Mouse (Mus musculus) E14TG2a.4 (cell line): ENCODE results near the gene Ppp1r1c.
A peak's percentile ranks its signal among the peaks of the same experiment; 100 is the strongest.

Source experiments
- H3K27me3 ChIP-seq: 2 replicates; pipeline ENCODE4 v1.6.1; 2014; ENCODE audit warnings: low read length, control low read depth; ENCODE audit not compliant: insufficient read depth
- H3K36me3 ChIP-seq: 2 replicates; pipeline ENCODE4 v1.6.1; 2014; ENCODE audit warnings: low read length, control low read depth; ENCODE audit not compliant: insufficient read depth
- H3K4me1 ChIP-seq: replicated peaks from 2 replicates; pipeline ENCODE4 v1.6.1; 2014; ENCODE audit warnings: low read depth, low read length, control low read depth
- H3K4me3 ChIP-seq: replicated peaks from 2 replicates; pipeline ENCODE4 v1.5.1; 2014; ENCODE audit warnings: mild to moderate bottlenecking, low read length
- H3K9me3 ChIP-seq: 2 replicates; pipeline ENCODE4 v1.6.1; 2014; ENCODE audit warnings: low read length, control low read depth
- CTCF ChIP-seq: conservative IDR thresholded peaks from 2 replicates; pipeline ENCODE4 v1.5.1; 2014; ENCODE audit warnings: low read length
- NANOG ChIP-seq: IDR thresholded peaks from 2 replicates; pipeline ENCODE4 v1.6.1; 2014; ENCODE audit warnings: borderline replicate concordance, low read length, mixed read lengths
- POU5F1 ChIP-seq: IDR thresholded peaks from 2 replicates; pipeline ENCODE4 v1.6.1; 2014; ENCODE audit warnings: low read length, borderline replicate concordance

Gene Ppp1r1c

DNA sequence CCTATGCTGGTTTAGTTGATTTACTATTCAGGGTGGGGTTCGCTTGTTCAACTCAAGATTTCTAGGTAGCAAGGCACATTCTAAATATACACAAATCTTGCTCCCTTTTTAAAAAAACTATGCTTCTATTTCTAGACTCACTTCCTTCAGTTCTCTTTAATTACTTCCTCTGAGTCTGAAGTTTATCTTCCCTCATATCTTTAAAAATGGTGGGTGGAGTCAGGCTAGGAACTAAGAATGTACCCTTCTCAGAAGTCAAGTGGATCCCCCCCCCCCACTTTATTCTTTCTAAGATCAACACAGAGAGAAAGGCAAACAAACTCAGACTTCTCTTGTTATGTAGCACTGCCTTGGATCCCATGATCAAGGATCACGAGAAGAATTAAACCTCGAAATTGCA, 57.5 kb downstream of the Ppp1r1c start:
- no peaks in the 10 kb centered on the region for H3K4me1 ChIP-seq
- no peak for TF ChIP-seq CTCF
- H3K27me3 ChIP-seq: no peaks in the 10 kb centered on the region
- no peaks in the 10 kb centered on the region for H3K36me3 ChIP-seq
- H3K4me3 ChIP-seq: no peak overlapping the region
- H3K9me3 ChIP-seq: no peaks in the 10 kb centered on the region

DNA sequence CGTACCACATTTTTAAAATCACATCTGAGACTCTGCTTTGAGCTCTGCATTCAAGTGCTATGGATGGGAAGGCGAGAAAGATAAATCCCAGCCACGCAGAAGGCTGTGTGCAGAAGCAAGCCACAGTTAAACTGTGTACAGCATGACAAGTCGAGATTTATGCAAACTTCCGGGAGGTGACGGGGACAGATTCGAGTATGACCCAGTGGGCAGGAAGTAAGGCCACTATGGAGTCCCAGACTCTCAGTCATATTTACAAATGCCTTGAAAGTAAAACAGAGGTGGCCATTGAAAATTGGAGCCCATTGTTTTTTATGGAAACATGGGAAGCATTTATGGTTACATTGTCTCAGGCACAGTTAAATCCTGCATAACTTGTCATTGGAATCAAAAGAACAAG, 58.1 kb downstream of the Ppp1r1c start:
- no peak overlapping the region for H3K4me3 ChIP-seq
- no peaks in the 10 kb centered on the region for H3K36me3 ChIP-seq
- H3K9me3 ChIP-seq: no peaks in the 10 kb centered on the region
- no peaks in the 10 kb centered on the region for H3K4me1 ChIP-seq
- TF ChIP-seq POU5F1: no peak
- TF ChIP-seq NANOG: no peak
- no peak for TF ChIP-seq CTCF
- H3K27me3 ChIP-seq: no peaks in the 10 kb centered on the region

DNA sequence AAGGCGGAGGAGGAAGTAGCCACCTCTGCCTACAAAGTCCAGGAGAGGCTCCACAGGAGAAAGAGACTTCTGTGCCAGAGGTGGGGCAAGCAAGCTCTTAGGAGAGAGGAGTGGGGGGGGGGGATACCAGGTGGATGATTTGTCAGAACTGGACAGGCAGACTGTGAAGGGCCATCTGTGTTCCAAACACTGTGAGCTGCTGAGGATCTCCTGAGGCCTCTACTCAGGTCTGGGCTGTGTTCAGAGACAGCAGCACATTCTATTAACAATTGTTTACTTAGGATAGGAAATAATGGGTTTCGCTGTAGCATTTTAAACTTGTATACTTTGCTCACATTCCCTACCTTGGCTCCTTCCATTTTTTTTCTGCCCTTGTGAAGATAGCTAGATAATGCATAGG, 61.0 kb downstream of the Ppp1r1c start:
- H3K36me3 ChIP-seq: no peaks in the 10 kb centered on the region
- TF ChIP-seq CTCF (no peak), POU5F1 (no peak), NANOG (no peak)
- H3K4me1 ChIP-seq: no peaks in the 10 kb centered on the region
- H3K9me3 ChIP-seq: no peaks in the 10 kb centered on the region
- H3K27me3 ChIP-seq: no peaks in the 10 kb centered on the region
- no peak overlapping the region for H3K4me3 ChIP-seq

DNA sequence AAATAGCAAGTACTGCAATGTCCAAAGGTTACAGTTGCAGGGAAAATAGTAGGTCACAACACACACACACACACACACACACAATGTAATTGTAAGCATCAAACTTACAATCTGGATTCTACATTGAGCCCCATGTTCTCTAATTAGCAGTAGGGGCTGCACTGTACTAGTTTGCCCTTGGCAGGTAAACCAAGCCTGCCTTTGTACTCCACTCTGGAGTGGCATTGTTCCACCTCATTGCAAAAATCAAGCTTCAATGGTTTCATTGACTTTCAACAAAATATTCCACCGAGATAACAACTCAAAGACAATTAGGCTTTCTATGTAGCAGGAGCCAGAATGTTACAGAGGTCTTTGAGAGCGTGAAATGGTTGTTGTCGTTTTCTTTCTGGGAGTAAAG, 62.7 kb downstream of the Ppp1r1c start:
- H3K36me3 ChIP-seq: no peaks in the 10 kb centered on the region
- H3K27me3 ChIP-seq: no peaks in the 10 kb centered on the region
- no peak overlapping the region for H3K4me3 ChIP-seq
- H3K4me1 ChIP-seq: no peaks in the 10 kb centered on the region
- H3K9me3 ChIP-seq: no peaks in the 10 kb centered on the region
- TF ChIP-seq NANOG: no peak
- TF ChIP-seq CTCF: no peak
- TF ChIP-seq POU5F1: no peak

DNA sequence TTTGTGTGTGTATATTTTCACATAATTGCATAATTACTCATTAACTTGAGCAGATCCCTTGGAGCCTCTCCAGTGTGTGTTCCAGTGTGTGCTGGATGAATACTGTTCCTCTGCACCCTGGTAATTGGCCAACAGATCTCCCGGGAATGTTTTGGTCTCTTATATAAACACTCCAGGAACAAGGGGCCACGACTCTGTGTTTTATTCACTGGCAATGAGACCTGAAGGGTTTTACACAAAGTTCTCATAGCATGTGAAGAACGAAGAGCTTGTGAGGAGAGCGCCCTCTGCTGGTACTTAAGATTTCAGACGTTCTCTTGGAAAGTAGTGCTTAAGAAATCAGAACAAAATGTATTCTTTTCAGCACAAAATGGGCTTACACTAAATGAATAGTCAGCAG, 66.8 kb downstream of the Ppp1r1c start:
- Histone ChIP-seq H3K36me3 (no peaks in the 10 kb centered on the region), H3K4me3 (no peak overlapping the region), H3K4me1 (no peaks in the 10 kb centered on the region), H3K9me3 (no peaks in the 10 kb centered on the region), H3K27me3 (no peaks in the 10 kb centered on the region)
- TF ChIP-seq CTCF: peak; percentile 70
- TF ChIP-seq POU5F1: no peak
- no peak for TF ChIP-seq NANOG

DNA sequence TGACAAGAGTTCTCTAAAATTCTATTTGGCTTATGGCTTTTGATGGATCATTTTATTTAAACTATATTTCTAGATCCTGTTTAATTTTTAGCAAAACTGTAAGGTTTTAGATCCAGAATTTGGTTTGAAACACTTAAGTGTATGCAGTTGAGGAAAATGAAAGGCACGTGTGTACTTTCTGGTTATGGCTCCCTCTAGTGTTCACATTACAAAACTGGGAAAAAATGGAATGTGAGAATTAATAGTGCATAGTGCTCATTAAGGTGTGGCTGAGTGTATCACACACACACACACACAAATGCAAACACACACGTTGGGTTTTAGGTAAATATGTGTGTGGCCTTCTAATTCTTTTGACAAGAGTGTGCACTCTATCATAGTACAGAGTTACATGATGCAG, 70.2 kb downstream of the Ppp1r1c start:
- no peaks in the 10 kb centered on the region for H3K36me3 ChIP-seq
- no peaks in the 10 kb centered on the region for H3K27me3 ChIP-seq
- no peaks in the 10 kb centered on the region for H3K4me1 ChIP-seq
- H3K9me3 ChIP-seq: no peaks in the 10 kb centered on the region
- H3K4me3 ChIP-seq: no peak overlapping the region
- TF ChIP-seq POU5F1: no peak
- no peak for TF ChIP-seq NANOG
- TF ChIP-seq CTCF: peak; percentile 49

DNA sequence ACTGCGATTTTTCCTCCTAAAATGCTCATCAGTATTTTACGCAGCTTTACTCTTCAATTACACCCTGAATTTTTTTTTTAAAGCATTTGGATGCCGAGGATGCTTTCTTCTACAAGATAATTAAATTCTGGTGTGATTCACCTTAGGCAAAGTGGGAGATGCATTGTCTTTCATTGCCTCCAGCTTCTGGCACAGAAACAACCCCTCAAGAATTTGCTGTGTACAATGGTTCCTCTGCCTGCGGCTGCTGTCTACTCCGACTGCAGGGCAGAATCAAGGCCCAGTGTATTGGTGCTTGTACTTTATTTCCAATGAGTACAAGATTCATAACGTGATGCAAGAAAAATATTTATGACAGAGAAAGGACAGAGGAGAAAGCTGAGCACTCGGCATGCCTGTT, 73.2 kb downstream of the Ppp1r1c start:
- H3K4me3 ChIP-seq: no peak overlapping the region
- H3K36me3 ChIP-seq: no peaks in the 10 kb centered on the region
- H3K27me3 ChIP-seq: no peaks in the 10 kb centered on the region
- no peak for TF ChIP-seq NANOG
- TF ChIP-seq CTCF: no peak
- no peak for TF ChIP-seq POU5F1
- no peaks in the 10 kb centered on the region for H3K4me1 ChIP-seq
- H3K9me3 ChIP-seq: no peaks in the 10 kb centered on the region

DNA sequence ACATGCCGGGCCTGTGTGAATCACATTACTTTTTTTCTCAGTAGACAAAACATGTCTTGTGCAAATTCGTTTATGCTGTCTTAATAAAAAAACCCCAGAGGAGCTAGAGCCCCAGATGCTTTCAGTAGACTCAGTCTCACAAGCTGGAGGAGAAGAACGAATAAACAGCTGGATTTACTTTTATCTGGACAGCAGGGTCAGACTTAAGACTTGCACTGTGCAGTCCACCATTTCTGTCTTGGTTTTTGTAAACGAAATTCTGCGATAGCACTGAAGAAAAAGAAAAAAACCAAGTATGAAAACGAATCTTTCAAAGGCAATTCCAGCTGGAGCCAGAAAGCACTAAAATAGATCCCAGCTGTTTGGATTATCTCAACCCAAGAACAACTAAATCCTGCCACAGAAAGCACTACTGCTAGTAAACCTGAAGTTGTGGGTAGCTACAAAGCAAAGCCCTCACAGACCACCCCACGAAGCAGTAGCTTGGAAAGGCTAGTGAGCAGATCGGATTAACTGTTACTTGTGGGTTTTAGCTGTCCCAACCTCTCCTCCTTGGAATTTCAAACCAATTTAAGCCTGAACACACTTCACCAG, 78.1 kb downstream of the Ppp1r1c start:
- TF ChIP-seq CTCF: no peak
- TF ChIP-seq POU5F1: no peak
- TF ChIP-seq NANOG: no peak
- Histone ChIP-seq H3K9me3 (no peaks in the 10 kb centered on the region), H3K27me3 (no peaks in the 10 kb centered on the region), H3K4me3 (no peak overlapping the region), H3K36me3 (no peaks in the 10 kb centered on the region), H3K4me1 (no peaks in the 10 kb centered on the region)

DNA sequence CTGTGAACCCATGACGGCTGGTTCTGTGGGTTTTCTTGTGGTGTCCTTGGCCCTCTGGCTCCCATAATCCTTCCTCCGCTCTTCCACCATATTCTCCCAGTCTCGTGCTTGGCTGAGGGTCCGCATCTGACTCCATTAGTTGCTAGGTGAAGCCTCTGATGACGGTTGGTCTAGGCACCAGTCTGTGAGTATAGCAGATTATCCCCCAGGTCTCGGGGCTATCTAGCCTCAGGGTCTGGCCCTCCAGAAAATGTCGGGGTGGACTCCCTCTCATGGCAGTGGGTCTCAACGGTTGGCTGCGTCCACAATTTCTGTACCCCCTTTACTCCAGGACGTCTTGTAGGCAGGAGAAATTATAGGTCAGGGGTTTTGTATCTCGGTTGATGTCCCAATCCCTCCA, 78.9 kb downstream of the Ppp1r1c start:
- H3K4me3 ChIP-seq: no peak overlapping the region
- no peaks in the 10 kb centered on the region for H3K36me3 ChIP-seq
- H3K9me3 ChIP-seq: no peaks in the 10 kb centered on the region
- no peaks in the 10 kb centered on the region for H3K4me1 ChIP-seq
- no peak for TF ChIP-seq NANOG
- TF ChIP-seq POU5F1: no peak
- TF ChIP-seq CTCF: no peak
- H3K27me3 ChIP-seq: no peaks in the 10 kb centered on the region
